18 mouse cellular contexts compared by ENCODE assay signal in genomic region chr1:60793717-60794116, GRCm38 (mm10).
DNase-seq lines count a peak whose midpoint lies in the region; ATAC-seq and TF ChIP-seq lines count a peak whose summit lies in the region.
"Had no signal": no experiment of that assay in that cellular context is flagged by ENCODE, and none has a peak within 500 bp of the region (broad histone marks: within the 10 kb centered on the region; RNA-seq: fewer than 3 reads in every experiment).

No protein-coding gene starts in this region.

- intact Hi-C loops in left cerebral cortex, adult 2 months (cut with DNase I): no loop called here
- intact Hi-C loops in left cerebral cortex, postnatal 10 days (cut with DNase I): no loop called here

- no peak overlapping the region for H3K4me2 ChIP-seq in embryonic facial prominence, embryonic 11.5 days (ENCODE audit: low read depth, low read length)
- no peak overlapping the region for H3K4me2 ChIP-seq in hindbrain, embryonic 12.5 days (replicated peaks)
- H3K4me2 ChIP-seq: embryonic facial prominence, embryonic 15.5 days; forebrain, embryonic 15.5 days; heart, embryonic 15.5 days; limb, embryonic 13.5 days; neural tube, embryonic 15.5 days had no signal

- DNase-seq in embryonic facial prominence, embryonic 11.5 days (ENCODE audit: low spot score): peak; percentile 3
- no peak for DNase-seq in embryonic facial prominence, embryonic 10.5 days (ENCODE audit: low spot score)
- no peak for DNase-seq in left cerebral cortex, adult 2 months (ENCODE audit: extremely low spot score in 1 of 2, low spot score in 2 of 2)
- DNase-seq in left cerebral cortex, postnatal 10 days (ENCODE audit: extremely low spot score in 1 of 2, low spot score in 2 of 2): no peak
- DNase-seq in thymus, postnatal 14 days: peak; percentile 46
- DNase-seq in thymus, adult 18-20 months: no peak
- no peak for DNase-seq in urinary bladder, adult 18-20 months (ENCODE audit: low spot score in 2 of 2)
- DNase-seq: adrenal gland, postnatal 25 days; cerebellum, postnatal 25 days; kidney, adult 9 months; lung, postnatal 4 days; right cerebral cortex, postnatal 14 days had no signal

- ATAC-seq in embryonic facial prominence, embryonic 11.5 days (replicated peaks; ENCODE audit: insufficient number of reproducible peaks, low FRiP score, low TSS enrichment, low read depth): no peak
- ATAC-seq in hindbrain, embryonic 12.5 days (ENCODE audit: low FRiP score): no peak
- ATAC-seq: forebrain, embryonic 15.5 days had no signal

- H3K4me1 ChIP-seq in embryonic facial prominence, embryonic 11.5 days (ENCODE audit: control insufficient read depth, insufficient read depth, low read length): no peaks in the 10 kb centered on the region
- no peaks in the 10 kb centered on the region for H3K4me1 ChIP-seq in embryonic facial prominence, embryonic 10.5 days
- no peaks in the 10 kb centered on the region for H3K4me1 ChIP-seq in hindbrain, embryonic 12.5 days
- H3K4me1 ChIP-seq: embryonic facial prominence, embryonic 15.5 days; forebrain, embryonic 15.5 days; neural tube, embryonic 15.5 days had no signal

- no peak for TF ChIP-seq CTCF in left cerebral cortex, adult 2 months (IDR thresholded peaks at IDR 0.05)

- H3K9ac ChIP-seq in embryonic facial prominence, embryonic 11.5 days (replicated peaks; ENCODE audit: low read length): no peak overlapping the region
- H3K9ac ChIP-seq in hindbrain, embryonic 12.5 days: no peak overlapping the region
- H3K9ac ChIP-seq: embryonic facial prominence, embryonic 15.5 days; forebrain, embryonic 15.5 days; heart, embryonic 15.5 days; limb, embryonic 13.5 days; neural tube, embryonic 15.5 days had no signal

- no peak overlapping the region for H3K27ac ChIP-seq in embryonic facial prominence, embryonic 11.5 days (replicated peaks; ENCODE audit: low read depth, low read length)
- H3K27ac ChIP-seq in embryonic facial prominence, embryonic 10.5 days (replicated peaks): no peak overlapping the region
- H3K27ac ChIP-seq in left cerebral cortex, adult 2 months: peak overlapping the region; percentile 15; the same call in 1 of the 2 replicates
- H3K27ac ChIP-seq in hindbrain, embryonic 12.5 days: no peak overlapping the region
- H3K27ac ChIP-seq: embryonic facial prominence, embryonic 15.5 days; forebrain, embryonic 15.5 days; heart, embryonic 15.5 days; limb, embryonic 13.5 days; neural tube, embryonic 15.5 days had no signal

- H3K9me3 ChIP-seq in embryonic facial prominence, embryonic 11.5 days (replicated peaks; ENCODE audit: control insufficient read depth, low read length): no peaks in the 10 kb centered on the region
- H3K9me3 ChIP-seq in embryonic facial prominence, embryonic 10.5 days: no peaks in the 10 kb centered on the region
- H3K9me3 ChIP-seq in hindbrain, embryonic 12.5 days (replicated peaks): no peaks in the 10 kb centered on the region
- H3K9me3 ChIP-seq: embryonic facial prominence, embryonic 15.5 days; forebrain, embryonic 15.5 days; heart, embryonic 15.5 days; limb, embryonic 13.5 days; neural tube, embryonic 15.5 days had no signal

- H3K36me3 ChIP-seq in embryonic facial prominence, embryonic 11.5 days (replicated peaks; ENCODE audit: control insufficient read depth, insufficient read depth, low read depth, low read length): no peaks in the 10 kb centered on the region
- no peaks in the 10 kb centered on the region for H3K36me3 ChIP-seq in embryonic facial prominence, embryonic 10.5 days (replicated peaks)
- no peaks in the 10 kb centered on the region for H3K36me3 ChIP-seq in hindbrain, embryonic 12.5 days
- H3K36me3 ChIP-seq: embryonic facial prominence, embryonic 15.5 days; forebrain, embryonic 15.5 days; heart, embryonic 15.5 days; limb, embryonic 13.5 days; neural tube, embryonic 15.5 days had no signal

- H3K27me3 ChIP-seq in embryonic facial prominence, embryonic 11.5 days (ENCODE audit: control insufficient read depth, insufficient read depth, low read length): no peaks in the 10 kb centered on the region
- no peaks in the 10 kb centered on the region for H3K27me3 ChIP-seq in embryonic facial prominence, embryonic 10.5 days (replicated peaks; ENCODE audit: low read depth, poor library complexity, severe bottlenecking)
- no peaks in the 10 kb centered on the region for H3K27me3 ChIP-seq in hindbrain, embryonic 12.5 days
- H3K27me3 ChIP-seq: embryonic facial prominence, embryonic 15.5 days; forebrain, embryonic 15.5 days; heart, embryonic 15.5 days; limb, embryonic 13.5 days; neural tube, embryonic 15.5 days had no signal

- no peak overlapping the region for H3K4me3 ChIP-seq in embryonic facial prominence, embryonic 11.5 days (ENCODE audit: low read depth, low read length)
- H3K4me3 ChIP-seq in embryonic facial prominence, embryonic 10.5 days: no peak overlapping the region
- no peak overlapping the region for H3K4me3 ChIP-seq in left cerebral cortex, adult 2 months
- H3K4me3 ChIP-seq in hindbrain, embryonic 12.5 days: no peak overlapping the region
- H3K4me3 ChIP-seq: embryonic facial prominence, embryonic 15.5 days; forebrain, embryonic 15.5 days; heart, embryonic 15.5 days; limb, embryonic 13.5 days; neural tube, embryonic 15.5 days had no signal

Comparison
In these comparisons a context has a peak if more than half of its experiments do, and no peak if none do; other contexts are left out.
1. DNase-seq: peak in embryonic facial prominence, embryonic 11.5 days (single experiment) and thymus, postnatal 14 days (single experiment); none in embryonic facial prominence, embryonic 10.5 days (single experiment), left cerebral cortex, adult 2 months (0 of 2), left cerebral cortex, postnatal 10 days (0 of 2), thymus, adult 18-20 months (0 of 2) and urinary bladder, adult 18-20 months (0 of 2).